Mouse (Mus musculus) forebrain, embryonic 11.5 days (tissue): ENCODE measurements at regions not wholly inside any gene's neighbourhood (a gene's known extent, or its start where the extent isn't known, plus 50 kb on each side); places are given as distances from the start of the nearest gene placed in this dataset.

ENCODE experiments used
- ATAC-seq: fragments of 200-750 bp; cut with Nextera tagmentation; replicated peaks from 2 replicates; pipeline ENCODE4 v1.8.0; 2017; ENCODE audit warnings: moderate TSS enrichment; ENCODE audit not compliant: low FRiP score
- DNase-seq: peaks from one replicate; pipeline ENCODE4 v3.0.0-alpha.2; 2017; ENCODE audit warnings: low spot score
- H3K27ac ChIP-seq: fragments of 300-500 bp; sonication (generic); 2 replicates; pipeline ENCODE4 v1.5.1; 2014; ENCODE audit warnings: low read depth, low read length
- H3K27me3 ChIP-seq: fragments of 300-500 bp; sonication (generic); 2 replicates; pipeline ENCODE4 v1.6.1; 2014; ENCODE audit warnings: mild to moderate bottlenecking, low read length, mixed read lengths; ENCODE audit not compliant: control insufficient read depth, insufficient read depth
- H3K36me3 ChIP-seq: fragments of 300-500 bp; sonication (generic); 2 replicates; pipeline ENCODE4 v1.6.1; 2014; ENCODE audit warnings: mild to moderate bottlenecking, low read length, moderate library complexity, mixed read lengths; ENCODE audit not compliant: control insufficient read depth, insufficient read depth
- H3K4me1 ChIP-seq: fragments of 300-500 bp; sonication (generic); replicated peaks from 2 replicates; pipeline ENCODE4 v1.6.1; 2014; ENCODE audit warnings: low read length, mixed read lengths; ENCODE audit not compliant: control insufficient read depth, insufficient read depth
- H3K4me2 ChIP-seq: fragments of 300-500 bp; sonication (generic); 2 replicates; pipeline ENCODE4 v1.6.1; 2014; ENCODE audit warnings: low read depth, mild to moderate bottlenecking, low read length, moderate library complexity, mixed read lengths; ENCODE audit not compliant: severe bottlenecking
- H3K4me3 ChIP-seq: fragments of 300-500 bp; sonication (generic); 2 replicates; pipeline ENCODE4 v1.5.1; 2014; ENCODE audit warnings: low read depth, low read length
- H3K9ac ChIP-seq: fragments of 300-500 bp; sonication (generic); 2 replicates; pipeline ENCODE4 v1.6.1; 2014; ENCODE audit warnings: low read length
- H3K9me3 ChIP-seq: fragments of 300-500 bp; sonication (generic); 2 replicates; pipeline ENCODE4 v1.6.1; 2016; ENCODE audit warnings: low read length, mixed read lengths; ENCODE audit not compliant: control insufficient read depth
- WGBS: fragments of 180-500 bp; shearing (Covaris S2); extraction: QIAGEN DNeasy Blood & Tissue Kit; methylation state at CpG from one replicate; pipeline ENCODE4 v1.1.7; 2014; 5-methylcytosine and 5-hydroxymethylcytosine counted together

- no peak overlapping the region for H3K4me3 ChIP-seq
- DNase-seq (no peak), ATAC-seq (no peak)
- no peak overlapping the region for H3K27ac ChIP-seq
- H3K9me3 ChIP-seq, result no peaks in the 10 kb centered on the region
- H3K4me2 ChIP-seq, result no peak overlapping the region
- no peaks in the 10 kb centered on the region for H3K27me3 ChIP-seq
- WGBS, result 85% methylated on average over 4 of the region's 4 CpGs
- no peaks in the 10 kb centered on the region for H3K4me1 ChIP-seq
- no peaks in the 10 kb centered on the region for H3K36me3 ChIP-seq
- no peak overlapping the region for H3K9ac ChIP-seq
These were observed 67.1 kb upstream of the Phactr1 start for GRCm38 (mm10) chr13:42613326-42613725.

- Histone ChIP-seq H3K9me3 (no peaks in the 10 kb centered on the region), H3K9ac (no peak overlapping the region), H3K4me2 (no peak overlapping the region), H3K4me3 (no peak overlapping the region), H3K36me3 (no peaks in the 10 kb centered on the region), H3K27me3 (no peaks in the 10 kb centered on the region), H3K4me1 (no peaks in the 10 kb centered on the region), H3K27ac (no peak overlapping the region)
- DNase-seq (no peak), ATAC-seq (no peak)
- whole genome bisulfite sequencing, result 93% methylated on average over 5 of the region's 5 CpGs
These were observed 64.6 kb upstream of the Phactr1 start for GRCm38 (mm10) chr13:42615826-42616225.

- WGBS, result 91% methylated on average over 6 of the region's 6 CpGs
- Histone ChIP-seq H3K27ac (no peak overlapping the region), H3K27me3 (no peaks in the 10 kb centered on the region), H3K36me3 (no peaks in the 10 kb centered on the region), H3K9ac (no peak overlapping the region), H3K4me1 (no peaks in the 10 kb centered on the region), H3K4me3 (no peak overlapping the region), H3K9me3 (no peaks in the 10 kb centered on the region), H3K4me2 (no peak overlapping the region)
- no peak for DNase-seq
- no peak for ATAC-seq
These were observed 63.2 kb upstream of the Phactr1 start for GRCm38 (mm10) chr13:42617225-42617624.

- Histone ChIP-seq H3K4me1 (no peaks in the 10 kb centered on the region), H3K27me3 (no peaks in the 10 kb centered on the region), H3K9ac (no peak overlapping the region), H3K36me3 (no peaks in the 10 kb centered on the region), H3K4me3 (no peak overlapping the region), H3K9me3 (no peaks in the 10 kb centered on the region), H3K27ac (no peak overlapping the region), H3K4me2 (no peak overlapping the region)
- no peak for DNase-seq
- WGBS, result 60% methylated on average over 4 of the region's 4 CpGs
- no peak for ATAC-seq
These were observed 62.6 kb upstream of the Phactr1 start for GRCm38 (mm10) chr13:42617844-42618243.

- no peak for DNase-seq
- H3K27ac ChIP-seq, result no peak overlapping the region
These were observed 60.7 kb upstream of the Phactr1 start for GRCm38 (mm10) chr13:42619555-42620280.

GRCm38 (mm10) chr13:42623491-42623890 lies 56.9 kb upstream of the Phactr1 start:
- WGBS, result 60% methylated on average over 5 of the region's 5 CpGs
- DNase-seq (no peak), ATAC-seq (no peak)
- Histone ChIP-seq H3K27me3 (no peaks in the 10 kb centered on the region), H3K9ac (no peak overlapping the region), H3K4me2 (no peak overlapping the region), H3K9me3 (no peaks in the 10 kb centered on the region), H3K36me3 (no peaks in the 10 kb centered on the region), H3K4me1 (no peaks in the 10 kb centered on the region), H3K4me3 (no peak overlapping the region), H3K27ac (no peak overlapping the region)

More at GRCm38 (mm10) chr13:42619555-42620280, 60.7 kb upstream of the Phactr1 start:
- H3K4me1 ChIP-seq, result no peaks in the 10 kb centered on the region
- no peaks in the 10 kb centered on the region for H3K27me3 ChIP-seq
- no peak overlapping the region for H3K9ac ChIP-seq
- H3K36me3 ChIP-seq, result no peaks in the 10 kb centered on the region
- no peaks in the 10 kb centered on the region for H3K9me3 ChIP-seq
- WGBS, result 89% methylated on average over 6 of the region's 6 CpGs
- no peak for ATAC-seq
- H3K4me3 ChIP-seq, result no peak overlapping the region
- H3K4me2 ChIP-seq, result no peak overlapping the region
